Mouse (Mus musculus): ENCODE measurements around the gene Wdr43. TPM values are rescaled to one million over a fixed set of nuclear protein-coding genes. Genes with fewer than 3 reads are reported as not detected.
"Not testable (repeated sequence)": the region's sequence is repeated elsewhere in the genome, so short reads cannot be mapped to it uniquely, and the experiment has no call there.

The Wdr43 gene
- polyA plus RNA-seq, 1 experiment from 2014 or later: 20.6 TPM

DNA sequence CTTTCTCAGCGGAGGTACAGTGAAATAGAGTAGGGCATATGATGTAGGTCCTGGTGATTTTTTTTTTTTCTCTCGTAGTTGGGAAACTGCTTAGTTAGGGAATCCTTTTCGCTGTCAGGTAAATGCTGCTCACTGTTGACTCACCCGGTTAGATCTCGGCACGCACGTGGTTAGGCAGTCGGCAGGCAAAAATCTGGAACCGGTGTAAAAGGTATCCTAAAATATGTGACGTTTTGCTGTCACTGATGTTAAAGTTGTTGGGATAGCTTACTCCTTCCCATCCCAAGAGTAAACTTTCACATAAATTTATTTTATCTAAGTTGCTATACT, 1.3 kb downstream of the Wdr43 start:
- Histone ChIP-seq H3K27me3 (replicated peaks; ENCODE audit: insufficient read depth, low read length) (no peaks in the 10 kb centered on the region), H3K9me3 (ENCODE audit: low read length) (no peaks in the 10 kb centered on the region), H3K4me2 (replicated peaks; ENCODE audit: low read depth, low read length) (peak overlapping the region; percentile 92), H3K36me3 (ENCODE audit: insufficient read depth, low read length) (no peaks in the 10 kb centered on the region), H3K4me1 (ENCODE audit: insufficient read depth, low read depth, low read length) (peaks cover 12% of the 10 kb centered on the region; the same call in 1 of the 2 replicates), H3K4me3 (ENCODE audit: low read depth, low read length) (peak overlapping the region; percentile 99), H3K9ac (replicated peaks; ENCODE audit: low read depth) (peak overlapping the region; percentile 85), H3K27ac (ENCODE audit: low read length) (0 out of 2 replicates have a peak overlapping the region, but pooled peaks have one; percentile 78)
- WGBS: 1% methylated on average over 10 of the region's 10 CpGs
- no peak for TF ChIP-seq CTCF (IDR thresholded peaks at IDR 0.05)
- no peak for TF ChIP-seq EP300 (IDR thresholded peaks at IDR 0.05)
- no peak for ATAC-seq
- DNase-seq (ENCODE audit: low spot score): no peak

GRCm38 (mm10) chr17:71617974-71618373, 2.3 kb downstream of the Wdr43 start:
- Histone ChIP-seq H3K4me3 (ENCODE audit: low read depth, low read length) (peak overlapping the region; percentile 8; the same call in 1 of the 2 replicates), H3K27me3 (replicated peaks; ENCODE audit: insufficient read depth, low read length) (no peaks in the 10 kb centered on the region), H3K4me2 (replicated peaks; ENCODE audit: low read depth, low read length) (peak overlapping the region; percentile 92), H3K9ac (replicated peaks; ENCODE audit: low read depth) (peak overlapping the region; percentile 20; the same call in 1 of the 2 replicates), H3K9me3 (ENCODE audit: low read length) (no peaks in the 10 kb centered on the region), H3K36me3 (ENCODE audit: insufficient read depth, low read length) (no peaks in the 10 kb centered on the region), H3K27ac (ENCODE audit: low read length) (no peak overlapping the region), H3K4me1 (ENCODE audit: insufficient read depth, low read depth, low read length) (peaks cover 12% of the 10 kb centered on the region; the same call in 1 of the 2 replicates)
- WGBS: 43% methylated on average over 4 of the region's 4 CpGs
- TF ChIP-seq CTCF (IDR thresholded peaks at IDR 0.05) (no peak), EP300 (IDR thresholded peaks at IDR 0.05) (no peak)
- DNase-seq (ENCODE audit: low spot score) (no peak), ATAC-seq (no peak)

GRCm38 (mm10) chr17:71631806-71632205, 16.1 kb downstream of the Wdr43 start:
- TF ChIP-seq EP300 (IDR thresholded peaks at IDR 0.05) (no peak), CTCF (IDR thresholded peaks at IDR 0.05) (no peak)
- Histone ChIP-seq H3K4me1 (ENCODE audit: insufficient read depth, low read depth, low read length) (no peaks in the 10 kb centered on the region), H3K36me3 (ENCODE audit: insufficient read depth, low read length) (peaks cover 27% of the 10 kb centered on the region), H3K27ac (ENCODE audit: low read length) (no peak overlapping the region), H3K4me2 (replicated peaks; ENCODE audit: low read depth, low read length) (no peak overlapping the region), H3K9ac (replicated peaks; ENCODE audit: low read depth) (no peak overlapping the region), H3K27me3 (replicated peaks; ENCODE audit: insufficient read depth, low read length) (no peaks in the 10 kb centered on the region), H3K4me3 (ENCODE audit: low read depth, low read length) (no peak overlapping the region), H3K9me3 (ENCODE audit: low read length) (no peaks in the 10 kb centered on the region)
- 82% methylated on average over 10 of the region's 10 CpGs for WGBS
- ATAC-seq (no peak), DNase-seq (ENCODE audit: low spot score) (no peak)

DNA sequence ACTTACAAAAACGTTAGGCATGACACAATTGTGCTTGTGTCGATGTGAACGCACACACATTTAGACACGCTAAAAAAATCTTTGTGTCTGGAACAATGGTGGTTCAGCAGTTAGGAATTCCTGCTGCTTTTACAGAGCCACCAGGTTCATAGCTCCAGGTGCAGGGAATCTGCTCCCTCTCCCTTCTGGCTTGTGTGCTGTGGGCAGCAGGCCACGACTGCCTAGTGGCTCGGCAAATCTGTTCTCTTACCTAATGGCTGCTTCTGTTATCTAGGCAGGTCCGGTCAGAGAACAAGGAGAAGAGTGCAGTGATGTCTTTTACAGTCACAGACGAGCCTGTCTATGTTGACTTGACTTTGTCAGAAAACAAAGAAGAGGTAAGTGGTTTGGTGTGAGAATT, 17.7 kb downstream of the Wdr43 start:
- no peaks in the 10 kb centered on the region for H3K4me1 ChIP-seq (ENCODE audit: insufficient read depth, low read depth, low read length)
- no peak for TF ChIP-seq CTCF (IDR thresholded peaks at IDR 0.05)
- no peak for TF ChIP-seq EP300 (IDR thresholded peaks at IDR 0.05)
- H3K27me3 ChIP-seq (replicated peaks; ENCODE audit: insufficient read depth, low read length): no peaks in the 10 kb centered on the region
- peaks cover 27% of the 10 kb centered on the region for H3K36me3 ChIP-seq (ENCODE audit: insufficient read depth, low read length)
- no peak for ATAC-seq
- H3K27ac ChIP-seq (ENCODE audit: low read length): no peak overlapping the region
- 80% methylated on average over 8 of the region's 8 CpGs for WGBS
- DNase-seq (ENCODE audit: low spot score): no peak
- H3K9ac ChIP-seq (replicated peaks; ENCODE audit: low read depth): no peak overlapping the region
- H3K4me2 ChIP-seq (replicated peaks; ENCODE audit: low read depth, low read length): no peak overlapping the region
- H3K9me3 ChIP-seq (ENCODE audit: low read length): no peaks in the 10 kb centered on the region
- H3K4me3 ChIP-seq (ENCODE audit: low read depth, low read length): no peak overlapping the region

DNA sequence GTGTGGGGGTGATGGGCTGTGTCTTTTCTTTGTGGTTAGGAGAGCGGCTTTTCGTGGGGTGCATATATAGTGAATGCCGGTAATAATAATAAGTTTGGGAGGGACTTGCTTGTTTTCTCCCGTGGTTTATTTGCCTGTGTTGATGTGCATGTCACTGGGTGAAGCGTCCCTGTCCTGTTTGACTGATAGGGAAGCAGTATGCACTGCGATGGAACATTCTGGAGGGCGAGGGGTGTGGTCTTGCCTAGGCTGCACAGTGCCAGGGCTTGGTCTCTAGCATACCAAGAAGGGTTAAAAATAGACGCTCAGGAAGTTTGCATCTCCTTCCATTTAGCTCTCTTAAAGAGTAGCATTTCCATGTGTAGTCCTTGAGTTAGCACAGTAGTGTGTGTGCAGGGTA, 21.1 kb downstream of the Wdr43 start:
- no peak for ATAC-seq
- DNase-seq (ENCODE audit: low spot score): no peak
- Histone ChIP-seq H3K9me3 (ENCODE audit: low read length) (no peaks in the 10 kb centered on the region), H3K27me3 (replicated peaks; ENCODE audit: insufficient read depth, low read length) (no peaks in the 10 kb centered on the region), H3K4me2 (replicated peaks; ENCODE audit: low read depth, low read length) (no peak overlapping the region), H3K9ac (replicated peaks; ENCODE audit: low read depth) (no peak overlapping the region), H3K36me3 (ENCODE audit: insufficient read depth, low read length) (peaks cover 45% of the 10 kb centered on the region), H3K27ac (ENCODE audit: low read length) (no peak overlapping the region), H3K4me3 (ENCODE audit: low read depth, low read length) (no peak overlapping the region), H3K4me1 (ENCODE audit: insufficient read depth, low read depth, low read length) (no peaks in the 10 kb centered on the region)
- WGBS: 87% methylated on average over 8 of the region's 8 CpGs
- TF ChIP-seq CTCF (IDR thresholded peaks at IDR 0.05) (no peak), EP300 (IDR thresholded peaks at IDR 0.05) (no peak)

GRCm38 (mm10) chr17:71637750-71638265, 22.1 kb downstream of the Wdr43 start:
- Histone ChIP-seq H3K36me3 (ENCODE audit: insufficient read depth, low read length) (peaks cover 51% of the 10 kb centered on the region), H3K27me3 (replicated peaks; ENCODE audit: insufficient read depth, low read length) (no peaks in the 10 kb centered on the region), H3K4me1 (ENCODE audit: insufficient read depth, low read depth, low read length) (no peaks in the 10 kb centered on the region), H3K4me2 (replicated peaks; ENCODE audit: low read depth, low read length) (no peak overlapping the region), H3K27ac (ENCODE audit: low read length) (no peak overlapping the region), H3K4me3 (ENCODE audit: low read depth, low read length) (no peak overlapping the region), H3K9ac (replicated peaks; ENCODE audit: low read depth) (no peak overlapping the region), H3K9me3 (ENCODE audit: low read length) (no peaks in the 10 kb centered on the region)
- WGBS: 83% methylated on average over 4 of the region's 4 CpGs
- no peak for TF ChIP-seq CTCF (IDR thresholded peaks at IDR 0.05)
- no peak for TF ChIP-seq EP300 (IDR thresholded peaks at IDR 0.05)
- ATAC-seq (no peak), DNase-seq (ENCODE audit: low spot score) (no peak)

DNA sequence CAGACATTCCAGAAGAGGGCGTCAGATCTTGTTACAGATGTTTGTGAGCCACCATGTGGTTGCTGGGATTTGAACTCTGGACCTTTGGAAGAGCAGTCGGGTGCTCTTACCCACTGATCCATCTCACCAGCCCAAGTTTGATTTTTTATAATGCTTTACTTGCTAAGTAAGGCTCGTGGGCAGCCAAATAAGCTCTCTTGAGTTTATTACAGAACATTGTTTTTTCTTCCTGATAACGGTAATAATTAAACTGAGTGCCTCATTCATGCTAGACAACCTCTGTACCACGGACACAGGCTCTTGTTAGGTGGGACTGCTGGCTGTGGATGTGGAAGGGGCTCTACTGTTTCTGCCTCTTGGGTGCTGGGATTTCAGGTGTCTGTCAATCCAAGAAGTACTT, 23.4 kb downstream of the Wdr43 start:
- H3K36me3 ChIP-seq (ENCODE audit: insufficient read depth, low read length): peaks cover 43% of the 10 kb centered on the region; the same call in 1 of the 2 replicates
- not testable (repeated sequence) for ATAC-seq; H3K9me3 ChIP-seq (ENCODE audit: low read length); DNase-seq (ENCODE audit: low spot score); H3K4me2 ChIP-seq (replicated peaks; ENCODE audit: low read depth, low read length); H3K4me3 ChIP-seq (ENCODE audit: low read depth, low read length); H3K27ac ChIP-seq (ENCODE audit: low read length); H3K9ac ChIP-seq (replicated peaks; ENCODE audit: low read depth); H3K27me3 ChIP-seq (replicated peaks; ENCODE audit: insufficient read depth, low read length); H3K4me1 ChIP-seq (ENCODE audit: insufficient read depth, low read depth, low read length)
- WGBS: 60% methylated on average over 5 of the region's 5 CpGs

Measured in lung, postnatal 0 days (tissue).